Mouse (Mus musculus): ENCODE measurements around the gene Med12l.

DNA sequence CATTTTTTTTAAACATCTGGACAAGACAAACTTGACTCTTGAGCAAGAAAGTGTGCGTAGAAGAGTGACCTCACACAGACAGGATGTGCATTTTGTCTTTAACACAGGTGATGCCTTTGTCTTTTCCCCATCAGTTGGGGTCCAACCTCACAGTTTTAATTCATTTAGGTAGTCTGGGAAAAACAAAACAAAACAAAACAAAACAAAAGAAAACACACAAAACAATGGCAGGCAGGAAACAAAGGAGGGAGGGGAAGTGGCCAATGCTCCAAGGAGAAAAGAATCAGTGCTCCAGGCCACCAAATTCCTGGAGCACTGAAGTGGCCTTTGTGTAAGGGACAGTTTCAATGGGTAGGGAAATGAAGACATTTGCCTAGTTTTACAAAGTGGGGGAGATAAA is 44.5 kb upstream of the Med12l start:
- TF ChIP-seq CTCF (IDR thresholded peaks at IDR 0.05; ENCODE audit: low read depth, low read length) (no peak), TAL1 (conservative IDR thresholded peaks at IDR 0.05; ENCODE audit: low read depth, low read length) (no peak), GATA2 (IDR thresholded peaks at IDR 0.05; ENCODE audit: borderline replicate concordance, low read depth, low read length) (no peak), POLR2AphosphoS5 (IDR thresholded peaks at IDR 0.05; ENCODE audit: insufficient replicate concordance, low read depth, low read length) (no peak), GATA1 (IDR thresholded peaks at IDR 0.05; ENCODE audit: borderline replicate concordance, low read length) (no peak)
